Mouse (Mus musculus): ENCODE data around the gene Cfap73. TPM values are rescaled to one million over a fixed set of nuclear protein-coding genes. Genes with fewer than 3 reads are reported as not detected.
A peak's percentile ranks its signal among the peaks of the same experiment; 100 is the strongest.

The Cfap73 gene
- polyA plus RNA-seq, 1 experiment, result 0.10 TPM

DNA sequence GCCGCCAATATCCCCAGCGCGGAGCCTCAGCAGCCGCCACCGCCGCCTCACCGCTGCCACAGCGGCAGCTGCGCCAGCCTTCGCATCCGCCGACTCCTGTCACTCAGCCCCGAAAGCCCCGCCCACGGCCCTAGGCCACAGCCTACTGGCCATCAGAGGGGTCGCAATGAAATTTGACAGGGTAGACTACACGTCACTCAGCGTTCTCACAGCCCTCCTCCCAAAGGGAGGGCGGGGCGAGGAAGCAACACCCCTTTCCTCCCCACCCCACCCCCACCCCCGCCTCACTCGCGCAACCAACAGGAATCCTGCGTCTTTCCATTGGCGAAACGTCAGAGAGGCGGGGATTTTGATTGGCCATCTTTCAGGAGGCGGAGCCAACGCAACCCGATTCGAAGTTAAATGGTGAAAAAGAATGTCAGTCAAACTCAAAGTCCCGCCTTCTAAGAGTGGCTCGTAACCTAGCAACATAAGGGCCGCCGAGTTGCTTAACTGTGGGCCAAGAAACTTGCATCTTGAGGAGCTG lies 45.4 kb downstream of the Cfap73 start, which contains the start of the genes Tpcn1 and Iqcd:
TSS of gene Tpcn1 (minus strand) at position 105 of the 526 bp plus-strand sequence.
TSS of gene Iqcd (plus strand) at position 448 of the 526 bp plus-strand sequence.
- DNase-seq (ENCODE audit: extremely low spot score in 1 of 2, low spot score in 1 of 2), result peak; percentile 98 to 99

- DNase-seq (ENCODE audit: extremely low spot score in 1 of 2, low spot score in 1 of 2), result no peak
Measured at GRCm38 (mm10) chr5:120587940-120588568, 46.0 kb downstream of the Cfap73 start.

- no peak for DNase-seq (ENCODE audit: extremely low spot score in 1 of 2, low spot score in 1 of 2)
Measured at GRCm38 (mm10) chr5:120587616-120587926, 46.5 kb downstream of the Cfap73 start.

DNA sequence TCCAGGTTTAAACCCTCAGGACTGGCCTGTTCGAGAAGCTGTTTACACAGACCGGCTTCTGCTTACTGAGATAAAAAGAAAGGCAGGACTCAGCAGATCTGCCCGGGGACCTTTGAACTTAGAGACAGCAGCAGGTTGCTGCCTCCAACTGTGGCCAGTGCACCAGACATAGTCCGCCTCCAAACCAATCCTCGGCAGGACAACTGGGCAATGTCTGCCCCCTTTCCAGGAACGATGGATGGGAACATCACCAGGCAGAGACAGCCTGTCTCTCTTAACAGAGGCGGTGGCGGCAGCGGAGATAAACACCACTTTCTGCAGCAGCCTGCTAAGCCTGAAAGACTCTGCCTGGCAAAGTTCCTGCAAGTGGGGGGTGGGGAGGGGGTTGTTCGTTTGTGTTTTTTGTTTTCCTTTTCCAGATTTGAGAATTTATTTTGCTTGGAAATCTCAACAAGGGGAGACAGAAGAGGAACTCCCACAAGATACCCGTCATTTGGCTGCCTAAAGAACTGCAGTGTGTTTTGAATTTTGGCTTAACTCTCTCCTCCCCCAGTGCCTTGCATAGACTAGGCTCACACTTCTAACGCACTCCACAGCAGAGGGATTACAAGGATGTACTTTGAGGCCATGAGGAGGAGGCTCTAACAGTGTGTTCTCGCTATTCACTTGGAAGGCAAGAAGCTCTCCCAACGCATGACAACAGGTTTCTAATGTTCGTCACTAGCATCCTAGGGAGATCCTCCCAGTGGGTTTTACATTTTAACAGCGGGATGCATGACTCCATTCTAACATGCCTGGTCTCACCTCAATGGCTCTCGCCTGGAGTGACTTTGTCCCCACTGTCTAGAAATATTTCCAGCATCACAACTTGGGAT lies 47.1 kb downstream of the Cfap73 start:
- peak in 1 of 2 experiments; percentile 67 for DNase-seq (ENCODE audit: extremely low spot score in 1 of 2, low spot score in 1 of 2)

- DNase-seq (ENCODE audit: extremely low spot score in 1 of 2, low spot score in 1 of 2), result no peak
Measured at GRCm38 (mm10) chr5:120584968-120585367, 49.1 kb downstream of the Cfap73 start.

DNA sequence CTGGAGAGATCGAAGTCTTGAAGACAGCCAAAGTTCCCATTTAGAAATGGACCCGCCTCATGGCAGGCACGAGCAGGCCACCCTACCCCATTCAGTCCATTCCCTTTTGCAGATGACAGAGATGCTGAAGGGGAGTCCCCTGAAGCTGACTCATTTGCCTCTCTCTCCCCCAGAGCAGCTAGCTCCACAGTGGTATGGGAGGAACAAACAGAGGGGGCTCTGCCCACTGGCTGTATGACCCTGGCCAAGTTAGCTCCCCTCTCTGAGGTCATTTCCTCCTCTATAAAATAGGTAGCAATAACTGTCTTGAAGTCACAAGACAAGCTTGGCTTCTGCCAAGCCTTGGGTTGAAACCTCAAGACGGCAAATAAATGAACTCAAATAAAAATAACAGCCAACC lies 50.5 kb downstream of the Cfap73 start:
- DNase-seq (ENCODE audit: extremely low spot score in 1 of 2, low spot score in 1 of 2), result no peak

GRCm38 (mm10) chr5:120582002-120582401 lies 52.0 kb downstream of the Cfap73 start:
- DNase-seq (ENCODE audit: extremely low spot score in 1 of 2, low spot score in 1 of 2), result no peak

- DNase-seq (ENCODE audit: extremely low spot score in 1 of 2, low spot score in 1 of 2), result no peak
Measured at GRCm38 (mm10) chr5:120579898-120580626, 54.0 kb downstream of the Cfap73 start.

- DNase-seq (ENCODE audit: extremely low spot score in 1 of 2, low spot score in 1 of 2), result no peak
Measured at GRCm38 (mm10) chr5:120579211-120579897, 54.7 kb downstream of the Cfap73 start.

- DNase-seq (ENCODE audit: extremely low spot score in 1 of 2, low spot score in 1 of 2), result no peak
Measured at GRCm38 (mm10) chr5:120578504-120579081, 55.4 kb downstream of the Cfap73 start.

Other genes starting within 250 kb of the Cfap73 start
- gene Lhx5, start 202.5 kb downstream of the Cfap73 start, polyA plus RNA-seq (2012; rRNA removed), result 0.23 and 0.40 TPM in 2 replicates
- gene Sdsl, start 161.4 kb downstream of the Cfap73 start, polyA plus RNA-seq (2012; rRNA removed), result 6.9 and 7.1 TPM in 2 replicates
- gene Sds, start 157.7 kb downstream of the Cfap73 start, polyA plus RNA-seq (2012; rRNA removed), result 0.40 TPM in 1 of 2 replicates, not detected in the other
- 38.8 and 42.7 TPM in 2 replicates for gene Plbd2, start 130.6 kb downstream of the Cfap73 start, polyA plus RNA-seq (2012; rRNA removed)
- 5.9 and 6.4 TPM in 2 replicates for gene Slc8b1, start 123.1 kb downstream of the Cfap73 start, polyA plus RNA-seq (2012; rRNA removed)
- 37.9 and 39.9 TPM in 2 replicates for gene Tpcn1, start 45.6 kb downstream of the Cfap73 start, polyA plus RNA-seq (2012; rRNA removed)
- 1.9 and 2.1 TPM in 2 replicates for gene Iqcd, start 45.2 kb downstream of the Cfap73 start, polyA plus RNA-seq (2012; rRNA removed)
- 34.8 and 36.4 TPM in 2 replicates for gene Rita1, start 21.6 kb downstream of the Cfap73 start, polyA plus RNA-seq (2012; rRNA removed)
- 28.2 and 31.2 TPM in 2 replicates for gene Ddx54, start 21.5 kb downstream of the Cfap73 start, polyA plus RNA-seq (2012; rRNA removed)
- 63.8 and 71.7 TPM in 2 replicates for gene Rasal1, start 14.6 kb upstream of the Cfap73 start, polyA plus RNA-seq (2012; rRNA removed)
- gene Dtx1, start 77.7 kb upstream of the Cfap73 start, polyA plus RNA-seq (2012; rRNA removed), result 93.3 and 99.3 TPM in 2 replicates
- gene Oas2, start 115.6 kb upstream of the Cfap73 start, polyA plus RNA-seq (2012; rRNA removed), result 0.86 and 0.96 TPM in 2 replicates
- 0.08 and 0.10 TPM in 2 replicates for gene Oas3, start 143.4 kb upstream of the Cfap73 start, polyA plus RNA-seq (2012; rRNA removed)
- not detected in 2 replicates for gene Oas1e, start 161.3 kb upstream of the Cfap73 start, polyA plus RNA-seq (2012; rRNA removed)
- gene Oas1c, start 178.3 kb upstream of the Cfap73 start, polyA plus RNA-seq (2012; rRNA removed), result 1.2 and 1.6 TPM in 2 replicates
- not detected in 2 replicates for gene Oas1f, start 213.1 kb upstream of the Cfap73 start, polyA plus RNA-seq (2012; rRNA removed)
- not detected in 2 replicates for gene Oas1h, start 227.2 kb upstream of the Cfap73 start, polyA plus RNA-seq (2012; rRNA removed)

All from frontal cortex, adult 2 months (tissue).